Mouse (Mus musculus) ES-Bruce4 (cell line): ENCODE data around the gene Nrarp.

Experiments
- CTCF ChIP-seq: IDR thresholded peaks from one replicate; pipeline ENCODE4 v1.8.1; 2011; ENCODE audit warnings: low read depth, low read length
- EP300 ChIP-seq: IDR thresholded peaks from 2 replicates; pipeline ENCODE4 v1.6.1; 2011; ENCODE audit warnings: low read depth, low read length; ENCODE audit not compliant: insufficient read depth
- POLR2A ChIP-seq: IDR thresholded peaks from one replicate; pipeline ENCODE4 v1.8.1; 2011; ENCODE audit warnings: low read length; ENCODE audit not compliant: insufficient read depth

DNA sequence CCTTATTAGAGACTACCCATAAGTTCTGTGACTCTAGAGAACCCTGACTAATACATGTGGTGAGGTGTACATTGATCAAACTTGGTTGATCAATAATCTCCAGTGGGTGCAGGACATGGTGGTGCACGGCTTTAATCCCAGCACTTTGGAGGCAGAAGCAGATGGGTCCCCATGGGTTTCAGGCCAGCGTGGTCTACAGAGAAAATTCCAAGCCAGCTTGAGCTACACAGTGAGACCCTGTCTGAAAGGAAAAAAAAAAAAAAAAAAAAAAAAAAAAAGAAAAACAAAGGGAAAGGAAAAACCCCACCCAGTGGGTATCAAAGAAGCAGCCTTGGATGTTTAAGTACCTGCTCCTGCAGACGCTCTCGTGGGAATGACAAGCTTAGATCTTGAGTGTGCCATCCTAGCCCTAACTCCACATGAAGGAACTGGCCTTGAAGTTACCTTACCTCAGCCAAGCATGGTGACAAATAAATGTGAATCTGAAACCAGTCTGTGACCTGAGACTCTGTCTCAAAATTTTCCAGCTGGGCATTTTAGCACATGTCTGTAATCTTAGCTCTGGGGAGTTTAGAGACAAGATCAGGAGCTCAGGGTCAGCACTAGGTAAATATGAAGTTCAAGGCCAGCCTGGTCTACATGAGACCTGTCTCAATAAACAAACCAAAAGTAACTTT lies 29.1 kb upstream of the Nrarp start:
- TF ChIP-seq POLR2A (no peak), CTCF (no peak), EP300 (no peak)
